Mouse (Mus musculus) retina, embryonic 14.5 days (tissue): ENCODE measurements around the gene Mrfap1.

Source experiments
- DNase-seq: peaks from one replicate; pipeline ENCODE4 v3.0.0-alpha.2; 2015; ENCODE audit warnings: low spot score

Mrfap1 gene

DNA sequence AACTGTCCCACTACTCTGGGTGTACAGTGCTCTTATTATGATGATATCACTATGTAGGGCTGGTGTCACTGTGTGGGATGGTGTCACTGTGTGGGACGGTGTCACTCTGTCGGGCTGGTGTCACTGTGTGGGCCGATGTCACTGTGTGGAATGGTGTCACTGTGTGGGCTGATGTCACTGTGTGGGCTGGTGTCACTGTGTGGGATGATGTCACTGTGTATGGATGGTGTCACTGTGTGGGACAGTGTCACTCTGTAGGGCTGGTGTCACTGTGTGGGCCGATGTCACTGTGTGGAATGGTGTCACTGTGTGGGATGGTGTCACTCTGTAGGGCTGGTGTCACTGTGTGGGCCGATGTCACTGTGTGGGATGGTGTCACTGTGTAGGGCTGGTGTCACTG, 10.5 kb downstream of the Mrfap1 start:
- DNase-seq = no peak

DNA sequence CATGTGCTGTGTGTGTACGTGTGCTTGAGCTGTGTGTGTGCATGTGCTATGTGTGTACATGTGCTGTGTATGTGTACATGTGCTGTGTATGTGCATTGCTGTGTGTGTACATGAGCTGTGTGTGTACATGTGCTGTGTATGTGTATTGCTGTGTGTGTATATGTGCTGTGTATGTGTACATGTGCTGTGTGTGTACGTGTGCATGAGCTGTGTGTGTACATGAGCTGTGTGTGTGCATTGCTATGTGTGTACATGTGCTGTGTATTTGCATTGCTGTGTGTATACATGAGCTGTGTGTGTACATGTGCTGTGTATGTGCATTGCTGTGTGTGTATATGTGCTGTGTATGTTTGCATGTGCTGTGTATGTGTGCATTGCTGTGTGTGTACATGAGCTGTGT, 17.1 kb downstream of the Mrfap1 start:
- DNase-seq = no peak

- DNase-seq = no peak
These were observed 17.7 kb downstream of the Mrfap1 start for GRCm38 (mm10) chr5:36778901-36779300.

DNA sequence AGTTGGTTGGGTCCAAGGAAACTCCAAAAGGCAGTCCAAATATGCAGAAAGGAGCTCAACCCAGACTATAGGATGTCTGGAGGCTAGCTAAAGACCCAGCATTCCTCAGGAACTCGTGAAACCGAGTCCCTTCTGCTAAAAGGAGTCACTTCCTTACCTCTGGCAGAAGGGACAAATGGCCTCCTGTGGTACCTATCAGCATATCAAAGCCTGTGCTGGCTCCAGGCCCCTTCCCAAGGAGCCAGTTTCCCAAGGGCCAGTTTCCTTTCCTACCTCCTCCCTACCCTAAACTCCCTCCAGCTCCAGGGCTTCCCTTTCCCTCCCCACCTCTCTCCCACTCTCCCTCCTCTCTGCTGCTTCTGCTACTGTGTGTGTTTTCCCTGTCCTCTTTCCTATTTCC, 19.4 kb downstream of the Mrfap1 start:
- no peak for DNase-seq

- DNase-seq = no peak
These were observed 20.5 kb downstream of the Mrfap1 start for GRCm38 (mm10) chr5:36776021-36776575.

DNA sequence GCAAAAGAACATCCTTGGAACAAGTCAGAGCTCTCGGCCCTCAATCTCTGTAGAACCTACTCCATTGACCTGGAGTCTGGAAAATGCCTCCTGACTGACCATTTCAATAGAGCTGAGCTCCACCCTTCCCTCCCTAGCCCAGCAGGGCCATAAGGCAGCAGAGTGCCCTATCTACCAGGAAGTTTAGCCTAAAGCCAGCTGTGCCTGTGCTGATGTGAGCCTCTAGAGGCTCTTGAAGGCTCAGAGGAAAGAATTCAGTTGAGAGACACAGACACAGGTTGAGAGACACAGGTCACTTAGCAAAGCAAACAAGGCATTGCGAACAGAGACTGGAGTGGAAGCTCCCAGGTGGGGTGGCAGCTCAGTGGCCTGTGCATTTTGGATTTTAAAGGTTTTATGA, 21.3 kb downstream of the Mrfap1 start:
- DNase-seq = no peak

GRCm38 (mm10) chr5:36772586-36772985, 24.0 kb downstream of the Mrfap1 start:
- DNase-seq = no peak

GRCm38 (mm10) chr5:36769603-36770002, 27.0 kb downstream of the Mrfap1 start:
- DNase-seq = no peak

DNA sequence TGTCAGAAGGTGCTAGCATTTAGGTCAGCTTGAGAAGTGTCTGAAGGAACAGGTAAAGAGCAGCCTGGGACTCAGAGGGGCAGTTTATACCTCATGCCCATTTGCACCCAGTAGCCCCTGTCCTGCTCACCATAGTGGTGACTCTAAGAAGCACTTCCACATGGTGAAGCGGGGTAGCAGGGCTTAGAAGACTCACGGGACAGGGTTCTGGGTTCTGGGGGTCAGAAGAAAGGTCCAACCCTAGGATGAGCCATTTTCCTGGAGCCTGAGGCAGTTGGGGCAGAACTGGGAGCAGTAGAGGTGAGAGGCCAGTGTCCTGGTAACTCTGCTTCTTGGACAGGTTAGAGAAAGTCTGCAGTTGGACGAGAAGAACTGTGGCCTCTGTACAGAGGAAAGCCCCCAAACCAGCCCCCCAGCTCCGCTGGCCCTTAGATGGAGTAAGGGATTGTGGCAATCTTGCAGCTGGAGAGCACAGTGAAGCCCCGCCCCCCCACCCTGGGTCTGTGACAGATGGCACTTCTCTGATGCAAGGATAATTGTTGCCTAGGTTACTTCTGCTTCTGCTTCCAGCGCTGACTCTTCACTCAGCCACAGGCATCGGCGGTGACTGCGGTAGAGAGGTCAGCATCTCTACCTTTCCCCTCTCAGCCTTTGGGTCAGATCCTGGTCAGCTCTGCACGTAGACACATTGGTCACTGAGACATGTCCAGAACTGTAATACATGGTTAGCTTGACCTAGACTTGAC, 29.4 kb downstream of the Mrfap1 start:
- DNase-seq = peak; percentile 82

DNA sequence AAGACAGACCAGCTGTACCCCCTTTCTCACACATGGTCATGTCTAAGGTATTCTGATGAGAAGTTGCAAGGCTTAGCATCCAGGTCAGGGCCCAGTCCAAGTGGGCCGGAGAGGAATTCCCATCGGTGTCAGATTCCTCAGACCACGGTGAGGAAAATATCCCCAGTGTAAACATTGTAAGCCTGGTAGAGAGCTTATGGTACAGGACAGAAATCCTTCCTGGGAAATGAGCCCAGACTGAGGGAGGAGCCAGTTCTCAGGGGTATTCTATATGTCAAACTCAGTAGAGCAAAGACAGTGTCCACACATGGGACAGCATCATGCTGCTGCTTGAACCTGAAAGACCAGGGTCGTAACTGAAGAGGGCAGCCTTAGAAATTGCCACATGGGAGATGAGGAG, 36.7 kb downstream of the Mrfap1 start:
- DNase-seq = no peak

GRCm38 (mm10) chr5:36757033-36757432, 39.5 kb downstream of the Mrfap1 start:
- DNase-seq = peak; percentile 44

DNA sequence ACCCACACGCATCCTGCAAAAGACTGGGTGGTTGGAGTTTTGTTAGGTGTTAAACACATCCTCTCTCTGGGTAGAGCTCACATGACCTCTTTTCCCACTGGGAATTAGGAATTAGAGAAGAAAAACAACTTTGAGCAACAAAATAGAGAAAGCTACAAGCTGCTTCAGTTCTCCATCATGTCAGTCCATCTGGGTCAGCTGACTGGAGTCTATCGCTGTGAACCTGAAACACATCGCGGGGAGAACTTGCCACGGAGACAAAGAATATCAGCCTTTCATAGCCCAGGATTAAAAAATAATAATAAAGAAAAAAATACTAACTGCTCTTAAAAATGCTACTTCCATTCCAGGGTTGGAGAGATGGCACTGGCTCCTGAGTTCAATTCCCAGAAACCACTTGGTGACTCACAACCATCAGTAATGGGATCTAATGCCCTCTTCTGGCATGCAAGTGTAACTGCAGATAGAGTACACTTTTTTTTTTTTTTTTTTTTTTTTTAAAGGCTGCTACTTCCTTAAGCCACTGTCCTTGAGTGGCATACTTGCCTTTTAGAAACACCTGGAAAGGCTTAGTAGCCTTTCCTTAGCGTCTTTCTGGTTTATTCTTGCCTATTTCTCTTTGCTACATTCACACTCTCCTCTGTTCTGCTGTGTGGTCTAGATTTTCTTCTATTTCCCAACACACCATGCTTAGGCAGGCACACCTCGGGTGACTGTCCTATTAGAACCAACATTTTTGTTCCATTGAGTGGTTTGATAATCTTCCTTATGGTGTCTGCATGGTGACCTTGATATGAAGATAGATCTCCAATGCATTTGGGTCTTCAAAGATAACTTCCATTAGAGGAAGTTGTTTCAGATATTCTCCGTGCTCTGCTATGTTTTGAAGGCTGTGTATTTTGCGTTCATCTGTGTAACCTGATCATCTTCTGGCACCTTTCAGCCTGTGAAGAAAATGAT, 46.2 kb downstream of the Mrfap1 start:
- peak; percentile 44 for DNase-seq

- DNase-seq = peak; percentile 93
These were observed 48.0 kb downstream of the Mrfap1 start, which contains the start of gene Bloc1s4 for GRCm38 (mm10) chr5:36748536-36749061. Bloc1s4 (minus strand) TSS chr5:36748650.

DNA sequence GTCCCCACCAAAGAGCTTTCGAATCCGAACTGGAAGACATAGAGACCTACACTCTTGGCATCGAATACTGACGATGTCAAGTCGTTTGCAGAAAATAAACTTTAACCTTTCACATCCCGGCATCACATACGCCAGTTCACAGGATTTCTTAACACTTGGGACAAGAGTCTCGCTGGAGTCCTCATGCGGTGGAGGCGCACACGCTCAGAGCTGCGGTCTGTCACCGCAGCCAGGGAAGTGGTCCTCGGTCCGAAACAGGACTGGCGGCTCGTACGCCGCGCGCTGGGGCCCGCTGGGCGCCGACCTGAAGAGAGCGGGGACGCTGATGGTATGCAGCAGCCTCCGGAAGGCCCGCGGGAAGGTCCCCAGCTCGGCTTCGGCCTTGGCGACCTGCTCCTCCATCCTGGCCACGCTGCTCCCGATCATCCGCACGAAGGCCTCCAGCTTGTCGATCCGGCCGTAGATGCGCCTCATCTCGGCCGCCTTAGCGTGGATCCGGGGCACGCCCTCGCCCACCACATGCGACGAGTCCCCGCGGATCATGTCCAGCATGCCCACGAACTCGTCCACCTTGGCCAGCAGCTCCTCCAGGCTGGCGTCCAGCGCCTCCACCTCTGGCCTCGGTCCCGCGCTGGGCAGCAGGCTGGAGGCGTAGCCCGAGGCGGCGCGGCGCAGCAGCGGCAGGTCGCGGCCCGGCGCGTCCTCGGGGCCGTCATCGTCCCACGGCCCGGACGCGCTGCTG, 48.6 kb downstream of the Mrfap1 start:
- no peak for DNase-seq

DNA sequence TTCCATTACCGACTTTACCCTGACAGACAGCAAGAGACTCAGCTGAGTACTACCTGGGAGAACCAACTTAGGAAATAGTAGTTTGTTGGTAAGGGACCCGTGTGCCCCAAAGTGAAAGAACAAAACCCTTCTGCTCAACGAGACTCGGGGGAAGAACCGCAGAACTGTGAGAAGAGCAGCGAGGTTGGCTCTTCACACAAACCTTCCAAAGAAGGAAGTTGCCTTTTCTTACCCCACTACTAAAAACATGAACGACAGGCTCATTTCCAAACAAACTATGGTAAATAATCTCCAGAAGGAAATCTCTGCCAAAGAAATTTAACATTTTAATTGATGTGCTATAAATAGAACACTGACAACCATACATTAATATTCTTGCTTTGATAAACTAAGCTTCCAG, 49.5 kb downstream of the Mrfap1 start:
- no peak for DNase-seq
